Mouse (Mus musculus): ENCODE results near the gene Gabbr2.
"Not testable (repeated sequence)": the region's sequence is repeated elsewhere in the genome, so short reads cannot be mapped to it uniquely, and the experiment has no call there.

Gene Gabbr2

DNA sequence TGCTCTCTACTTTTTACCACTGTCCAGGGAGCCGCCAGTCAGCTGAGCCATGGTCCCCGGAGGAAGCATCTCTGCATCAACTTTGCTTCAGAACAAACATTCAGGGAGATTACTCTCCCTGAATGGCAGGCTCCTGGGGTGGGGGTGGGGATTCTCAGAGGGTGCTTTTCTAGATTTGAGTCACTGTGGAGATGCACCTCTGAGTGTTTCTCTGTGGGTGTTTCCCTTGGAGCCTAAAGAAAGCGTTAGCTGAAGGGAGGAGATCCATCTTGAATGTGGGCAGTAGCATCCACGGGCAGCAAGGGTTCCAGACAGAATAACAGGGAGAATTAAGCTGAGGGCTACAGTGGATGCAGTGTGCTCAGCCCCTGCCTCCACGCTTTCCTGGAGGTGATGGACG lies 356.8 kb downstream of the Gabbr2 start:
- no peaks in the 10 kb centered on the region for H3K36me3 ChIP-seq (ENCODE audit: control insufficient read depth, insufficient read depth, low read length, poor library complexity, severe bottlenecking)
- H3K27me3 ChIP-seq (ENCODE audit: control insufficient read depth, insufficient read depth, low read length, poor library complexity, severe bottlenecking) = peaks cover 2% of the 10 kb centered on the region; the same call in 1 of the 2 replicates
- DNase-seq (ENCODE audit: low read depth, low spot score) = no peak

DNA sequence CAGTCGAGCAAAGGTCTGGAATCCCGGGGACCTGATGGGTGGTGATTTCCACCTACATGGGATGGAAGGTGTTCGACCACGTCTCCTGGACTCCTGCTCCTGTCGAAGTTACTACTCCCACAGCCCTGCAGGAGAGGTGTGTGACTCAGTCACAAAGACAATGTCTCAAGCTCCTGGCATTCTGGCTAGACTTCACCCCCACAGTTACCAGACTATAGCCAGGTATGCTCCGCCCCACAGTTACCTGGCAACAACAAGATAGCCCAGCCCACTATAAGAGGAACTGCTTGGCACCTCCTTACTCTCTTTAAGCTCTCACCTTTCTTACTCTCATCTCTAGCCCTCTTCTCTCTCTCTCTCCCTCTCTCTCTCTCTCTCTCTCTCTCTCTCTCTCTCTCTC lies 358.1 kb downstream of the Gabbr2 start:
- DNase-seq (ENCODE audit: low read depth, low spot score); H3K27me3 ChIP-seq (ENCODE audit: control insufficient read depth, insufficient read depth, low read length, poor library complexity, severe bottlenecking); H3K36me3 ChIP-seq (ENCODE audit: control insufficient read depth, insufficient read depth, low read length, poor library complexity, severe bottlenecking): not testable (repeated sequence)

DNA sequence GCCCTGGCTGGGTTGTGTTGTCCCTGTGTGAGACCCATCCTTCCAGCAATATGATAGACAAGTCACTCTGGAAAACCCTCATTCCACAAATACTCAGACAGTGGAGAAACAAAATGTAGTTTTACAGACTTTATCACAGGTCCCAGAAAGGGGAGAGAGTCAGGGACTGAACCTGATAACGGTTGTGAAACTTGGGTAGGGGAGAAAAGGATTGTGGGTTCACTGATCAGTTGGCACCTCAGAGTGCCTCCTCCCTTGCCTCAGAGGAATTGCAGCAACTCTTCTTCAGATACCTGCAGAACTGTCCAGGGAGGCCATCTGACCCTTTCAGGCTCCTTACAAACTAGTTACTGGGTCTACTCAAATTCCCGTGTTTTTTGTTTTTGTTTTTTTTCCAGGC lies 359.2 kb downstream of the Gabbr2 start:
- DNase-seq (ENCODE audit: low read depth, low spot score) = no peak
- Histone ChIP-seq H3K36me3 (ENCODE audit: control insufficient read depth, insufficient read depth, low read length, poor library complexity, severe bottlenecking) (no peaks in the 10 kb centered on the region), H3K27me3 (ENCODE audit: control insufficient read depth, insufficient read depth, low read length, poor library complexity, severe bottlenecking) (no peaks in the 10 kb centered on the region)

DNA sequence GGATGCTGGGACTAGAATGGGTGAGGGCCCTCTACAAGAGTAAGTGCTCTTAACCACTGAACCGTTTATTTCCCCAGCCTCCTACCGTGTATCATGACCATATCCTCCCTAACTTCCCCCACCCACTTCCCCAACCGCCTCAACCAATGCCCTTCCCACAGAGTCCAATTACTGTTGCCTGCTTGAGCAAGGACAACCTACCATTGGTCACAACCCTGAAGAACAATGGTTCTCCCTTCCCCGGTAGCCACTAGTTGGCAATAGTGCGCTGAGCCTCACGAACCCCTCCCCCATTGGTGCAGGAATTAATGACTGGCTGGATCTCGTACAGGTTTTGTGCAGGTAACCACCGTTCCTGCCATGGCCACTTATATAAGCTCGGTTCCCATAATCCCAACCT lies 361.3 kb downstream of the Gabbr2 start:
- no peaks in the 10 kb centered on the region for H3K36me3 ChIP-seq (ENCODE audit: control insufficient read depth, insufficient read depth, low read length, poor library complexity, severe bottlenecking)
- peak; percentile 59 for DNase-seq (ENCODE audit: low read depth, low spot score)
- no peaks in the 10 kb centered on the region for H3K27me3 ChIP-seq (ENCODE audit: control insufficient read depth, insufficient read depth, low read length, poor library complexity, severe bottlenecking)

DNA sequence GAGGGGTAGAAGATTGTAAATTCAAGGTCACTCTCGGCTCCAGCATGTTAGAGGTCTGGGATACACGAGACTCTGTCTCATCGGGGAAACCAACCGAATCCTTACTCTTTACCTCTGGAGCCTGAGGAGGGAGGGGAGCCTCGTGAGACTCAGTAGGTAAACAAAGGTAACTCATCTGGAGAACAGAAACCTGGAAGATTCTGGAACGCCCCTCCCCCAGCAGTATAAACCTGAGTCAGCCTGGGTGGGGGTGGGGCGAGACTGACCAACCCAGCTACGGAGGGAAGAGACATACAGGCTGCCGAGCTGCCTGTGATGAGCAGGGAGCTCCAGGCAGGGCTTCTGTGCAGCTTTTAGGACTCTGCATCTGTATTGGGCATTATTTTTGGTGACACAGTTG lies 362.8 kb downstream of the Gabbr2 start:
- DNase-seq (ENCODE audit: low read depth, low spot score) = no peak
- H3K36me3 ChIP-seq (ENCODE audit: control insufficient read depth, insufficient read depth, low read length, poor library complexity, severe bottlenecking) = no peaks in the 10 kb centered on the region
- no peaks in the 10 kb centered on the region for H3K27me3 ChIP-seq (ENCODE audit: control insufficient read depth, insufficient read depth, low read length, poor library complexity, severe bottlenecking)

DNA sequence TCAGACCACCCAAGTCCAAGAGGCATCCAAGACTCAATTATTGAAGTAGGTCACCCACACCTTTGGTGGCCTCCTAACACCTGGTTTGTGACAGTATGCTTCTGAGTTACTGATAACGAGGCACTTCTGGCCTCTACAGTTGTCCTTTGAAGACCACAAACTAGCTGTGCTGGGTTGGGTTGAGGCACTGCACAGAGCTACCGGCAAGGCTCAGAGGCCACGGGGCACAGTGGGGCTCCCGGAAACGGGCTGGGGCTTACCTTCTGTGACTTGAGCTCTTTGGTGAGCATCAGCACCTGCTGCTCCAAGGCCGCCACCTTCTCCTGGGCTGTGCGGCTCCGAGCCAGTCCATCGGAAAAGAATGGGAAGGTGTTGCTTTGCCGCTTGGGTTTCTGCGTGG lies 363.6 kb downstream of the Gabbr2 start:
- no peak for DNase-seq (ENCODE audit: low read depth, low spot score)
- Histone ChIP-seq H3K27me3 (ENCODE audit: control insufficient read depth, insufficient read depth, low read length, poor library complexity, severe bottlenecking) (no peaks in the 10 kb centered on the region), H3K36me3 (ENCODE audit: control insufficient read depth, insufficient read depth, low read length, poor library complexity, severe bottlenecking) (no peaks in the 10 kb centered on the region)

DNA sequence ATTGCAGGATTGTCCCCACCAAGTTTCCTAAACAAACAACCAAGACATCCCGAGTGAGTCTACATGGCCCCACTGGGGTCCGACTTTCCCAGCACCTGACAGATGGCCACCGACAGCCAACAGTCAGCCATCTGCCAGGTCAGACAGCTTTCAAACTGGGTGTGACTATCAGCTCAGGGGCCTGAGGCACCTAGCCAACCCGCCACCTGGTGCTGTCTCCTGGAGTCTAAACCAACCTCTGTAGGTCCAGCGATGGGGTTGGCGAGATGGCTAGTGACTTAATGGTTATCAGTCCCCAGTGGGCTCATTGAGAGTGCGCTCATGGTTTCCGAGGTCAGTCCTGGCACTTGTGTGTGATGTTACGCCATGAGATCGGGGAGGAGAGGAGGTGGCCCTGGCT lies 366.6 kb downstream of the Gabbr2 start:
- Histone ChIP-seq H3K36me3 (ENCODE audit: control insufficient read depth, insufficient read depth, low read length, poor library complexity, severe bottlenecking) (no peaks in the 10 kb centered on the region), H3K27me3 (ENCODE audit: control insufficient read depth, insufficient read depth, low read length, poor library complexity, severe bottlenecking) (no peaks in the 10 kb centered on the region)
- no peak for DNase-seq (ENCODE audit: low read depth, low spot score)

DNA sequence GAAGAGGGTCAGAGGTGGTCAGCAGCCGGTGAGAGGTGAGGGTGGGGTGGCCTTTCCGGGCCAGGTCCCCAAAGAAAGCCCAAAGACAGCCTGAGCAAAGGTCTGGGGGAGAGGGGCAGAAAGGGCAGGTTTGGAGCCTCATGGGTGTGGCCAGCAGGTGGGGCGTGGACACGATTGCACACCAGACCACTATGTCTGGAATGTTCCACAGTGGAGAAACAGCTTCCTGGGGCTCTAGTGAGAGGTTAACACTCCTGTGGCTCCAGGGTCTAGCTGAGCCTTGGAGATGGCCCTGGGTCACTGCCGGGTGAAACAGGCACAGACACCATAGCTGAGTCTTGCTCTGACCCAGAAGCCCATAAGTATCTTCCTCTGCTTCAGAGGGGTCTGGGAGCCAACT lies 368.7 kb downstream of the Gabbr2 start:
- no peak for DNase-seq (ENCODE audit: low read depth, low spot score)
- Histone ChIP-seq H3K27me3 (ENCODE audit: control insufficient read depth, insufficient read depth, low read length, poor library complexity, severe bottlenecking) (no peaks in the 10 kb centered on the region), H3K36me3 (ENCODE audit: control insufficient read depth, insufficient read depth, low read length, poor library complexity, severe bottlenecking) (no peaks in the 10 kb centered on the region)

DNA sequence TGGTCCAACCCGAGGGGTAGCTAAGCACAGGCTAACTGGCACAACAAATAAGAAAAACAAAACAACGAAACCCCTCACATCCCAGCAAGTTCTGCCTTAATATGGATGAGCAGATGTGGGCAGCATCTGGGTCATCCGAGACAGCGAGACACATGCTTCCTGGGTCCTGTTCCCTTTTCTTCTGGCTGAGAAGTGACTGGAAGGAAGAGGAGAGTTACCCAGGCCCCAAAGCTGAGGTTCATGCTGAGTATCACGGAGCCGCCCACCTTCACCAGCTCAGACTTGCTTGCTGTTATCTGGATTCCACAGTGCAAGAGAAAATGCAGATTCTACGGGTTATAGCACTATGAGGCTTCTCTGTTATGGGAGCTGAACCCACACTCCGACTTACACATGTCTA lies 370.7 kb downstream of the Gabbr2 start:
- DNase-seq (ENCODE audit: low read depth, low spot score) = no peak
- Histone ChIP-seq H3K27me3 (ENCODE audit: control insufficient read depth, insufficient read depth, low read length, poor library complexity, severe bottlenecking) (no peaks in the 10 kb centered on the region), H3K36me3 (ENCODE audit: control insufficient read depth, insufficient read depth, low read length, poor library complexity, severe bottlenecking) (no peaks in the 10 kb centered on the region)

DNA sequence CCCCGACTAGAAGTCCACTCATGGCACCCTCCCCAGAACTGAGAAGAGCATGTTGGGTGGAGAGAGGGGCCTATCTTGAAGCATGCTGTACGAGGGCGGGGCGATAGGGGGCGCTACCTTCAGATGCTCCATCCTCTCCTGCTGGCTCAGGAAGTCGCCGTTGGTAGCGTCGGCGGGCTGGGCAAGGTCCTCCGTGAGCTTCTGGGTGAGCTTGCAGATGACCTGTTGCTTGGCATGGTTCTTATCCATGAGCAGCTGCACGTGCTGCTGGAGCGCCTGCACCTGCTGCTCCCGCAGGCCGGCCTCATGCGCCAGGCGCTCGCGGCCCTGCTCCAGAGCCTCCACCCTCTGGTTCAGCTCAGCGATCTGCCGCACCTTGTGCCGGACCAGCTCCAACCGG lies 371.3 kb downstream of the Gabbr2 start:
- Histone ChIP-seq H3K27me3 (ENCODE audit: control insufficient read depth, insufficient read depth, low read length, poor library complexity, severe bottlenecking) (no peaks in the 10 kb centered on the region), H3K36me3 (ENCODE audit: control insufficient read depth, insufficient read depth, low read length, poor library complexity, severe bottlenecking) (no peaks in the 10 kb centered on the region)
- no peak for DNase-seq (ENCODE audit: low read depth, low spot score)

DNA sequence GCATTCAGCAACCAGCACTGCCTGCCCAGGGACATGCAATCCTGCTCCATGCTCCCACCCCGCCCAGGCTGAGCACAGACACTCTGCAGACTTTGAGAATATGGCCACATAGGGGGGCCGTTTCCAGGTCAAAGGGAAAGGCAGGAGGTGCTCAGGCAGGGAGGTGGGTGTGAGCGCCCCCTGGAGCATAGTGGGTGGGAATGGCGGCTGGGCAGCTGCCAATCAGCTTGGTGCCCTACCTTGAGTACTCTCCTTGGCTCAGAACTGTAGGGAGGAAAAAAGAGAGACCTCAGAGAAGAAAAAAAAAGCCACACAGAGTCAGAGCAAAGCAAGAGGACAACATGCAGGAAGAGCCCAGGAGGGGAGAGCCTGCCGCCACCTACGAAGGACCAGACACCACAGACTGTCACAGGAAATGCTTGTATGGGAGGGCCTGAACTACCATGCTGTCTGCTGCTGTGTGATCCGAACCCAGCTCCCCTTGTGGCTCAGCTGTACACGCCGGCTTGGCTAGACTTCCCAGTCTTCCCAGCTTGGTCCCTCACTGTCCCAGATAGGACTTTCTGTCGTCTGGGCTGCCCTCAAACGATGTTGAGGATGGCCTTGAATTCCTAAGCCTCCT lies 373.4 kb downstream of the Gabbr2 start:
- DNase-seq (ENCODE audit: low read depth, low spot score) = peak; percentile 52
- Histone ChIP-seq H3K27me3 (ENCODE audit: control insufficient read depth, insufficient read depth, low read length, poor library complexity, severe bottlenecking) (no peaks in the 10 kb centered on the region), H3K36me3 (ENCODE audit: control insufficient read depth, insufficient read depth, low read length, poor library complexity, severe bottlenecking) (no peaks in the 10 kb centered on the region)

DNA sequence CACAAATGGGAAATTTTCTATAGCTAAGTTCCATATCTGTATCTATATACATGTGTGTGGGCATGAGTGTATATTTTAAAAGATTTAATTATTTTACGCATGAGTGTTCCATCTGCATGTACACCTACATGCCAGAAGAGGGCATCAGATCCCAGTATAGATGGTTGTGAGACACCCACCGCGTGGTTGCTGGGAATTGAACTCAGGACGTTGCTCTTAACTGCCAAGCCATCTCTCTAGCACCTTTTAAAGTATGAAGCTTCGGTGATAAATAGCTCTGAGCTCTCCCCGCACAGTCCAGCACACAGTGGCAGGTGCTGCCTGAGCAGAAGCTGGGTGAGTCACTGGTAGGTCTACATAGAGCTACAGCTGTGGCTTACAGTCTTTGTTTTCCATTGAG lies 374.3 kb downstream of the Gabbr2 start:
- no peak for DNase-seq (ENCODE audit: low read depth, low spot score)
- no peaks in the 10 kb centered on the region for H3K27me3 ChIP-seq (ENCODE audit: control insufficient read depth, insufficient read depth, low read length, poor library complexity, severe bottlenecking)
- no peaks in the 10 kb centered on the region for H3K36me3 ChIP-seq (ENCODE audit: control insufficient read depth, insufficient read depth, low read length, poor library complexity, severe bottlenecking)

DNA sequence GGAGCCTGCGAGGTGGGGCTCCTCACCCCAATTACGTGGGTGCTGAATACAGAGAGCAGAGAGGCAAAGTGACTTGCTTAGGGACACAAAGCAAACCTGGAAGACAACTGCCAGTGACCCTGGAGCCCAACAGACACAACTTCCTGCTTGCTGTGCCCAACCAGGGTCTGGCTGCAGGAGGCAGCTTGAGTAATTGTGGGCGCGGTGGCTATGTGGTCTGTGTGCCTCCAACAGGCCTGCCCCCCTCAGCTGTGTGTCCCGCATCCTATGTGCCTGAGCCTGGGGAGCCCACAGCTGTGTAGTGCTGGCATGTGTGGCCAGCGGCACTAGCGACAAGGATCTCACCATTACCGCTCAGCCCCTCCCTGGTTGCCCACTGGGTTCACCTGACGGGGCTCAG lies 377.0 kb downstream of the Gabbr2 start:
- H3K36me3 ChIP-seq (ENCODE audit: control insufficient read depth, insufficient read depth, low read length, poor library complexity, severe bottlenecking) = no peaks in the 10 kb centered on the region
- no peaks in the 10 kb centered on the region for H3K27me3 ChIP-seq (ENCODE audit: control insufficient read depth, insufficient read depth, low read length, poor library complexity, severe bottlenecking)
- no peak for DNase-seq (ENCODE audit: low read depth, low spot score)

DNA sequence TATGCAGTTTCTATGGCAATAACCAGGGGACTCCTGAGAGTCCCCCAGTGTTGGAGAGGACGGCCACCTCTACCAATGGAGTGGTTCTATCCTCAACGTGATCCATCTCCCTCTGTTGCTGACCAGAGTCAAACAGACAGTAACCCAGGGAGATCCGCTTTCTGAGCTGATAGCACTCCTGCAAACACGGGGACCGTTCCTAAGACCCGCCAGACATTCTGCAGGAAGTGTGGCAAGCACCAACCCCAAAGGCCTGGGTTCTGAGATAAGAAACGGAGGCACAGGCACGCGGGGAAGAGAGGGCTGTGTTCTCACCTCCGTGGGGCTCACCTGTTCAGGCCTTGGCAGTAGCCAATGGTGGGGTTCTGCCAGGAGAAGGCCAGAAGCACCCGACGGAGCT lies 378.1 kb downstream of the Gabbr2 start:
- no peaks in the 10 kb centered on the region for H3K36me3 ChIP-seq (ENCODE audit: control insufficient read depth, insufficient read depth, low read length, poor library complexity, severe bottlenecking)
- DNase-seq (ENCODE audit: low read depth, low spot score) = no peak
- no peaks in the 10 kb centered on the region for H3K27me3 ChIP-seq (ENCODE audit: control insufficient read depth, insufficient read depth, low read length, poor library complexity, severe bottlenecking)
